Mouse (Mus musculus): ENCODE results near the gene Sdc1.

- TF ChIP-seq CTCF (IDR thresholded peaks at IDR 0.05; ENCODE audit: low read depth) (no peak), EP300 (IDR thresholded peaks at IDR 0.05; ENCODE audit: low read depth) (no peak)
These were observed 47.1 kb downstream of the Sdc1 start for GRCm38 (mm10) chr12:8818233-8818672.

All from liver, postnatal 0 days (tissue).